Mouse (Mus musculus): Measurements from ENCODE around the gene Smim8.
"Not testable (repeated sequence)": the region's sequence is repeated elsewhere in the genome, so short reads cannot be mapped to it uniquely, and the experiment has no call there.

Gene Smim8

DNA sequence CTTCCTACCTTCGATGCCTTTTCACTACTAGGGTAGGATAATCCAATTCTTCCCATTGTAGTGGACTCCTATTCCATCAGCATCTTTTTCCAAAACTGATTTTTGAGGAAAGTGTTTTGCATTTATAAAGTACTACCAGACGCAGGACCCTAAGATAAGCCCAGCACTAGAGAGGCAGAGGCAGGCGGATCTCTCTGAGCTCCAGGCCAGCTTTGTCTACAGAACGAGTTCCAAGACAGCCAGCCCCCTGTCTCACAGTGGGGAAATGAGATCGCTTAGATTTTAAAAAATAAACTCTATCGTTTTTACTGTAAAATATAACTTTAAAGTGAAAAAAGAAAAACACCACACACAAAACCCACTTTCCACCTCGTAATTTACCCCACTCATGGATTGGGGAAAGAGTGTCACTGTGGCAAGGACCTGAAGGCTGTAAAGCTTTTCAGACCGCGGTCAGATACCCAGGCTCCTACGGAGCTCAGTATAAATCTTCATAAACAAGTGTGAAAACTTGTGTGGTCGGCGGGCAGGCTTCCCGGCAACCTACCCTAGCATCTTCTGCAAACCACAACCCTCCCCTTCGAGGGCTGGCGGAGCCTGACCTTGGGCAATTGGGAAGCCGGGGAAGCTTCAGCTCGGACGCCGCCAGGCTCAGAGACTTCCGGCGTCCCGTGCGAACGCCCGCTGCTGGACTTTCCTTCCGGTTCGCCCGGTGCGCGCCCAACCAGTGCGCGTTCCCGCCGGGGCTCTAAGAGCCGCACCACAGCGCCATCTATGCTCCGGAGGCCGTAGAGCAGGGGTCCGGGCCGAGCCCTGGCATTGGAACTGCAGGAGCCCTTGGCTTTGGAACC is at the start of gene Smim8:
Smim8 (minus strand) TSS at position 747 of the 851 bp plus-strand sequence.
- peak; percentile 84 to 88 for DNase-seq (ENCODE audit: low spot score in 2 of 2)

DNA sequence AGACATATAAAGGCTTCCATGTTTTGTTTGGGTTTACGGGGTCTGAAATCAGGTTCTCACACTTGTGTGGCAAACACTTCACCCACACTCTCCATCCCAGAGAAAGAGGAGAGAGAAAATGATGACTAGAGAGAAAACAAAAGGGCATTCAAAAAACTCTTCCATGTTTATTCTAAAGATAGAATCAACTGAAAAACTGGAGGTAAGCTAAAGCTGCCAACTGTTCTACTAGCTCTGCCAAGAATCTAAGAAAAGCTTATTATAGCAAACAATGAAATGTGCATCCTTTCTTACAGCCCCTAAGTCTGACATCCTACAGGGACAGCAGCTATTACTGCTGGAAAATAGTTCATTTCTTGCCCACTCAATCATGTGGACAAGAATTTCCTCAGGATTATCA is 45.7 kb upstream of the Smim8 start:
- DNase-seq (ENCODE audit: low spot score in 2 of 2), result no peak

DNA sequence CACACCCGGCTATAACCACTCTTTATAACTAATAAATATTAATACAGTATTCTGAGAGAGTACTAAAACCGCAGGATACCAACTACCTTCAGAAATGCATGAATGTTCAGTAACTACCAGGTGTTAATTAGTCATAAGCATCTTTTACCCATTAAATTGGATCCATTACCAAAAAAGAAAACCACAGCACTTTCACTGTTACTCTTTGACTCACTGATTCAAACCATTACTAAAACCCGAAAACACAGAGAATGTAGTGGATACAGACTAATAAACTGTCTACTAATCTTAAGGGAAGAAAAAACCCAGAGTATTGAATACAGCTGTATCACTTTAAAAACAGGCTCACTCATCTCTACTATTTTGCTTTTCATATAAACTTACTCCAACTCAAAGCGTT is 41.7 kb upstream of the Smim8 start:
- no peak for DNase-seq (ENCODE audit: low spot score in 2 of 2)

GRCm38 (mm10) chr4:34801166-34802034 is 23.2 kb upstream of the Smim8 start:
- DNase-seq (ENCODE audit: low spot score in 2 of 2), result no peak

- no peak for DNase-seq (ENCODE audit: low spot score in 2 of 2)
Observed at GRCm38 (mm10) chr4:34798005-34798404, 19.8 kb upstream of the Smim8 start.

DNA sequence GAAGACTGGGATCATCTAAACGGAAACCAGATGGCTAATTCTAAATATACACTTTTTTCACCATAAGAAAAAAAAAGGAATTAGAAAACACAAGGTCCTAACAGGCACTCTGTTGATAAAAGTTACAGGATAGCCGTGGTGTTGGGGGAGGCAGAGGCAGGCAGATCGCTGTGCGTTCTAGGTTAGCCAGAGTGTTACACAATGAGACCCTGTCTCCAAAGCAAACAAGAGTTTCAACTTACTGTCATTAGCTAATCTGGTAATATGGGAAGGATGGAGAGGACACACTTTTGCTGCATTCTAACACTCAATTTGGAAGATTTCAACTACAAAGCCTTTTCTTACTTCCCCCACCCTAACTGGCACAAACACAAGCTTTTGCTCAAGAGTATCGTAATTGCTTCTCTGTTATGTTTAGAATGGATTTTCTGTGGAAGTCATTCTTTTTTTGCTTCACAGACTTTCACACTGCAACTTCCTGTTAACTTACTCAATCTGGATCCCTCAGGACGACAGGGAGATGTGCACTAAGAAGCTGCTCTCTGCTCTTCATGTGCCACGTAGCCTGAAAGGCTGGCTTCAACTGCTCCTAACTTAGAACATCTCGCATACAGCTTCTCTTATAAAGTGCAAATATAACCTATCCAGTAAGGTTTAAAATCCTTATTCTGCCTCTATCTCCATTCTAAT is 19.2 kb upstream of the Smim8 start:
- no peak for DNase-seq (ENCODE audit: low spot score in 2 of 2)

DNA sequence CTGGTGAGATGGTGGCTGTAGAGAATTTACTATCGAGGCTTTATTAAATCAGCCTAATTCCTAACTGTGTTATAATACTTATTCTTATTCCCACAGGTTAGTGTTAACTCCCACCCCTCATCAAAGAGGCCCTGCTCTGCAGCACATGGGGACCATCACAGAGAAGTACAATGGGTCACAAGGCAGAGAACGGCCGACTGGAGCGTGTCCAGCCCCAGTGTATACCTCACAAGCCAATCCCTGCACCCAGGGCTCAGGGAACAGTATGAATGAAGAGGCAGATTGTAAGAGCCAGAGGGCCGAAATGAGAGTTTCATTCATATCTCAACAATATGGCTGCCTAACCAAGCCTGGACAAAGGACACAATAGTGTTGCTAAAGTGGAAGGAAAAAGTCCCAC is 18.1 kb upstream of the Smim8 start:
- DNase-seq (ENCODE audit: low spot score in 2 of 2), result no peak

- no peak for DNase-seq (ENCODE audit: low spot score in 2 of 2)
Observed at GRCm38 (mm10) chr4:34786476-34786875, 8.3 kb upstream of the Smim8 start.

GRCm38 (mm10) chr4:34785646-34786045 is 7.4 kb upstream of the Smim8 start:
- DNase-seq (ENCODE audit: low spot score in 2 of 2), result no peak

GRCm38 (mm10) chr4:34784865-34785264 is 6.6 kb upstream of the Smim8 start:
- peak in 1 of 2 experiments; percentile 13 for DNase-seq (ENCODE audit: low spot score in 2 of 2)

- no peak for DNase-seq (ENCODE audit: low spot score in 2 of 2)
Observed at GRCm38 (mm10) chr4:34782730-34783129, 4.5 kb upstream of the Smim8 start.

DNA sequence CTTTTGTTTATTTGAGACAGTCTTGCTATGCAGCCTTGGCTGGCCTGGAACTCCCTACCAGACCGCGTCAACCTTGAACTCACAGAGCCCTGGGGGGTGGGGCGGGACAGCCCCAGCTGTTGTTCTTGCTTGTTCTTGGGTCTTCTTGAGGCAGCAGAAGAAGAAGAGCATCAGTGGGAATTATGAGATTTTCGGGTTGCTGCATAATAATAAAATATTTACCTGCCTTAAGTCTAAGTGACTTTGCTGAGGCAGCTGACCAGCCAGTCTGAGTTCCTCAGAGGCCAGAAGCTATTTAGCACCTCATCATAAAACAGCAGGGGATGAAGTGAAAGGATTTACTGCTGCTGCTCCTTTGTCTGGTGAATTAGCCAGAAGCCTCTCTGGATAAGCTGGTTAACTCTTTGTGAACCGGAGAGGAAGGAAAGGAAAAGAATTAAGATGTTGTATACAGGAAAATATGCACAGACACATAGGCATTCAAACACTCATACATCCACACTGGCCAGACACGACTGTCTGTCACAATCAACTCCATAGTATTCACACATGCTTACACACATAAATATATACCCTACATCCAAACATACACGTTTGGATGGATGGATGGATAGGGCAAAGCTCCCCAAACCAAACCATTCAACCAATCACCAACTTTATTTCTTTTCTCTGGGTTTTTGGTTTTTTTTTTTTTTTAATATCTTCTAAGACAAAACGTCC is 6.4 kb downstream of the Smim8 start:
- no peak for DNase-seq (ENCODE audit: low spot score in 2 of 2)

GRCm38 (mm10) chr4:34756163-34756562 is 22.1 kb downstream of the Smim8 start, which contains the start of gene Gm136:
Gm136 (minus strand) TSS chr4:34756263.
- no peak for DNase-seq (ENCODE audit: low spot score in 2 of 2)

- DNase-seq (ENCODE audit: low spot score in 2 of 2), result no peak
Observed at GRCm38 (mm10) chr4:34749236-34749635, 29.0 kb downstream of the Smim8 start.

DNA sequence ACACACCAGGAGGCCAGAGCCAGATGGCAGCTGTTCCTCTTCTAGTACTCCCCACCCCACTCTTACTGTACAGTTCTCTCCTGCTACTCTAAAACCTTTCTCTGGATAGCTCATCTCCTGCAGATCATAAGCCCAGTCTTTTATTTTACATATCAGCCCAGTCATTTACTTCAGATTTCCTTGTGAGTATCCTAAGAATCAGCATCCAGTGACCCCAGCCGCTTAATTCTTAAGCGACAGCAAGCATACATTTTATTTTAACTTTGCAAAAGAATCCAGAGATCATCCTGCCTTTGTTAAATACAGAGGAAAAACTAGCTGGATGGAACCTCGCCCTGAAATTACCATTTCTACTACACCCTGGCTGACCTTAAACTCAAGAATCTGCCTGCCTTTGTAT is 43.8 kb downstream of the Smim8 start:
- DNase-seq (ENCODE audit: low spot score in 2 of 2), result no peak

DNA sequence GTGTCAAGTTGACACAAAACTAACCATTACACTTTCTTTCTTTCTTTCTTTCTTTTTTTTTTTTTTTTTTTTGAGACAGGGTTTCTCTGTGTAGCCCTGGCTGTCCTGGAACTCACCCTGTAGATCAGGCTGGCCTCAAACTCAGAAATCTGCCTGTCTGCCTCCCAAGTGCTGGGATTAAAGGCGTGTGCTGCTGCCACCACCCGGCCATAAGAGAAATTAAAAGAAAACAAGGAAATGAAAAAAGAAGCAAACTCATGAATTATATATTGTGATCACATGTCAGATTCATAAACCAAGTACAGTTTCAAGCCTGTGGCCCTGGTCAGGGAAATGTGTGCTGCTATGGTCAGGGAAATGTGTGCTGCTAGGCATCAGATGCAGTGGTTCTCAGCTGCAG is 44.8 kb downstream of the Smim8 start:
- not testable (repeated sequence) for DNase-seq (ENCODE audit: low spot score in 2 of 2)

- DNase-seq (ENCODE audit: low spot score in 2 of 2), result no peak
Observed at GRCm38 (mm10) chr4:34729851-34730341, 48.3 kb downstream of the Smim8 start, which contains the start of gene Cfap206. Cfap206 (minus strand) TSS chr4:34730206.

GRCm38 (mm10) chr4:34725710-34726109 is 52.5 kb downstream of the Smim8 start:
- not testable (repeated sequence) for DNase-seq (ENCODE audit: low spot score in 2 of 2)

DNA sequence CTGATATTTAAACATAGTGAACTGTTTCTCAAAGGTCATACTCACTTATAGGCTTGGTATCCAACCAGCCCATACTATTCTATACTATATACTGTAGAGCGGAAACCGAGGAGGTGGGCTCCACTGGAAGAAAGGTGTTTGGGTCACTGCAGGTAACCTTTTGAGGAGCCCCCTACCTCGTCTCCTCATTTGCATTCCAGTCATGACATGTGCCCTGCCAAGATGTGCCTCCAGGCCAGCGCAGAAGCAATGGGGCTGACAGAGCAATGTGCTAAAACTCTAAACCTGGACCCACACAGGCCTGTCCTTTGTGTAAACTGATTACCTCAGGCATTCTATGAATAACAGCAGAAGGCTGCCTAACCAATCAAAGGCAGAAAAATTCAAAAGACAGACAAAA is 53.9 kb downstream of the Smim8 start:
- DNase-seq (ENCODE audit: low spot score in 2 of 2), result no peak

- no peak for DNase-seq (ENCODE audit: low spot score in 2 of 2)
Observed at GRCm38 (mm10) chr4:34723186-34723585, 55.0 kb downstream of the Smim8 start.

Data from natural killer cell, adult 2 months (primary cell).